Mouse (Mus musculus): ENCODE measurements around the gene Rhot1. TPM values are rescaled to one million over a fixed set of nuclear protein-coding genes. Genes with fewer than 3 reads are reported as not detected.

Rhot1 gene
- polyA plus RNA-seq, 1 experiment from 2014 or later = 51.3 TPM

- H3K9me3 ChIP-seq = no peaks in the 10 kb centered on the region
- ATAC-seq (ENCODE audit: insufficient number of reproducible peaks, low FRiP score, low TSS enrichment, low read depth) = no peak
- H3K4me1 ChIP-seq = no peaks in the 10 kb centered on the region
- WGBS = 22% methylated on average over 2 of the region's 2 CpGs
- no peak overlapping the region for H3K9ac ChIP-seq
- H3K27me3 ChIP-seq = 0 out of 2 replicates have a peak, but pooled peaks cover 2% of the 10 kb centered on the region
- H3K4me3 ChIP-seq = no peak overlapping the region
- H3K36me3 ChIP-seq = no peaks in the 10 kb centered on the region
- no peak overlapping the region for H3K4me2 ChIP-seq
- no peak overlapping the region for H3K27ac ChIP-seq
Observed at GRCm38 (mm10) chr11:80312049-80312448, 103.2 kb downstream of the Rhot1 start.

GRCm38 (mm10) chr11:80312565-80312964 is 103.7 kb downstream of the Rhot1 start:
- no peak overlapping the region for H3K4me2 ChIP-seq
- ATAC-seq (ENCODE audit: insufficient number of reproducible peaks, low FRiP score, low TSS enrichment, low read depth) = no peak
- H3K36me3 ChIP-seq = no peaks in the 10 kb centered on the region
- H3K27ac ChIP-seq = no peak overlapping the region
- H3K4me3 ChIP-seq = no peak overlapping the region
- WGBS = 4% methylated on average over 6 of the region's 6 CpGs
- H3K27me3 ChIP-seq = 0 out of 2 replicates have a peak, but pooled peaks cover 2% of the 10 kb centered on the region
- H3K9ac ChIP-seq = no peak overlapping the region
- no peaks in the 10 kb centered on the region for H3K9me3 ChIP-seq
- no peaks in the 10 kb centered on the region for H3K4me1 ChIP-seq

- Histone ChIP-seq H3K27ac (no peak overlapping the region), H3K4me2 (no peak overlapping the region), H3K4me3 (no peak overlapping the region), H3K27me3 (0 out of 2 replicates have a peak, but pooled peaks cover 2% of the 10 kb centered on the region), H3K9me3 (no peaks in the 10 kb centered on the region), H3K4me1 (no peaks in the 10 kb centered on the region), H3K36me3 (no peaks in the 10 kb centered on the region), H3K9ac (no peak overlapping the region)
- no peak for ATAC-seq (ENCODE audit: insufficient number of reproducible peaks, low FRiP score, low TSS enrichment, low read depth)
- WGBS = 68% methylated on average over 1 of the region's 1 CpGs
Observed at GRCm38 (mm10) chr11:80313462-80313861, 104.6 kb downstream of the Rhot1 start.

- Histone ChIP-seq H3K27me3 (0 out of 2 replicates have a peak, but pooled peaks cover 2% of the 10 kb centered on the region), H3K27ac (no peak overlapping the region), H3K4me3 (no peak overlapping the region), H3K9ac (no peak overlapping the region), H3K36me3 (no peaks in the 10 kb centered on the region), H3K9me3 (no peaks in the 10 kb centered on the region), H3K4me1 (no peaks in the 10 kb centered on the region), H3K4me2 (no peak overlapping the region)
- 74% methylated on average over 4 of the region's 4 CpGs for WGBS
- ATAC-seq (ENCODE audit: insufficient number of reproducible peaks, low FRiP score, low TSS enrichment, low read depth) = no peak
Observed at GRCm38 (mm10) chr11:80313944-80314343, 105.1 kb downstream of the Rhot1 start.

- Histone ChIP-seq H3K4me1 (no peaks in the 10 kb centered on the region), H3K4me2 (no peak overlapping the region), H3K27me3 (0 out of 2 replicates have a peak, but pooled peaks cover 2% of the 10 kb centered on the region), H3K4me3 (no peak overlapping the region), H3K36me3 (no peaks in the 10 kb centered on the region), H3K9me3 (no peaks in the 10 kb centered on the region), H3K27ac (no peak overlapping the region), H3K9ac (no peak overlapping the region)
- 68% methylated on average over 10 of the region's 10 CpGs for WGBS
- no peak for ATAC-seq (ENCODE audit: insufficient number of reproducible peaks, low FRiP score, low TSS enrichment, low read depth)
Observed at GRCm38 (mm10) chr11:80315743-80316639, 107.2 kb downstream of the Rhot1 start.

Other genes with a start within 250 kb of the Rhot1 start
- gene Utp6, start 246.6 kb upstream of the Rhot1 start, polyA plus RNA-seq (2015; fragmentation: Nextera tagmentation; extraction: Ambion mirVana) = 43.3 and 44.8 TPM in 2 replicates
- gene Suz12, start 215.9 kb upstream of the Rhot1 start, polyA plus RNA-seq (2015; fragmentation: Nextera tagmentation; extraction: Ambion mirVana) = 13.2 and 17.3 TPM in 2 replicates
- 44.2 and 44.4 TPM in 2 replicates for gene Crlf3, start 128.0 kb upstream of the Rhot1 start, polyA plus RNA-seq (2015; fragmentation: Nextera tagmentation; extraction: Ambion mirVana)
- 8.7 and 9.3 TPM in 2 replicates for gene Atad5, start 119.6 kb upstream of the Rhot1 start, polyA plus RNA-seq (2015; fragmentation: Nextera tagmentation; extraction: Ambion mirVana)
- 27.1 and 28.3 TPM in 2 replicates for gene Tefm, start 66.8 kb upstream of the Rhot1 start, polyA plus RNA-seq (2015; fragmentation: Nextera tagmentation; extraction: Ambion mirVana)
- gene Adap2, start 54.9 kb upstream of the Rhot1 start, polyA plus RNA-seq (2015; fragmentation: Nextera tagmentation; extraction: Ambion mirVana) = 1.9 and 2.5 TPM in 2 replicates
- 9.2 and 10.1 TPM in 2 replicates for gene Rnf135, start 25.2 kb upstream of the Rhot1 start, polyA plus RNA-seq (2015; fragmentation: Nextera tagmentation; extraction: Ambion mirVana)
- 5.7 and 7.8 TPM in 2 replicates for gene Rhbdl3, start 91.9 kb downstream of the Rhot1 start, polyA plus RNA-seq (2015; fragmentation: Nextera tagmentation; extraction: Ambion mirVana)
- 21.2 and 21.6 TPM in 2 replicates for gene 5730455P16Rik, start 169.0 kb downstream of the Rhot1 start, polyA plus RNA-seq (2015; fragmentation: Nextera tagmentation; extraction: Ambion mirVana)
- gene Zfp207, start 174.3 kb downstream of the Rhot1 start, polyA plus RNA-seq (2015; fragmentation: Nextera tagmentation; extraction: Ambion mirVana) = 193 and 196 TPM in 2 replicates
- 292 and 301 TPM in 2 replicates for gene Psmd11, start 219.6 kb downstream of the Rhot1 start, polyA plus RNA-seq (2015; fragmentation: Nextera tagmentation; extraction: Ambion mirVana)

Measured in limb, embryonic 15.5 days (tissue).